Mouse (Mus musculus) G1E-ER4 (cell line): ENCODE data around the gene Mpp3. TPM values are rescaled to one million over a fixed set of nuclear protein-coding genes. Genes with fewer than 3 reads are reported as not detected.

ENCODE experiments used
- GATA1 ChIP-seq: IDR thresholded peaks from one replicate; pipeline ENCODE4 v1.8.0; 2012; ENCODE audit warnings: low read length, inconsistent platforms
- polyA plus RNA-seq: library from polyadenylated mRNA; stranded (reverse); fragments of >175 nt; gene quantifications from 2 replicates; pipeline ENCODE4 v1.2.3, GENCODE M21; 2012

The Mpp3 gene
- polyA plus RNA-seq, 1 experiment = not detected

DNA sequence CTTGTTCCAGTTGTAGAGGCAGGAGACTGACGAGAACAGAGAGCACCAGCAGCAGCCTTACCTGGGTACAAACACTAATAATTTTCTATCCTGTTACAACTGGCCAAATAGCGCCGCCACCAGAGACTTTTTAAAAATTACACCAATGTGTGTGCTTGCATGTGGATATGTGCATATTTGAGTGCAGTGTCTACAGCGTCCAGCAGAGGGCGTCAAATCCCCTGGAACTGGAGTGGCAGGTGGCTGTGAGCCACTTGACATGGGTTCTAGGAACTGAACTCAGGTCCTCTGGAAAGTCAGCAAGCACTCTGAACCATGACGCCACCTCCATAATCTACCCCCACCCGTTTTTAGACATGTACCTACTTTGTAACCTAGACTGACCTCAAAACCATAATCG is 24.0 kb downstream of the Mpp3 start:
- no peak for TF ChIP-seq GATA1

DNA sequence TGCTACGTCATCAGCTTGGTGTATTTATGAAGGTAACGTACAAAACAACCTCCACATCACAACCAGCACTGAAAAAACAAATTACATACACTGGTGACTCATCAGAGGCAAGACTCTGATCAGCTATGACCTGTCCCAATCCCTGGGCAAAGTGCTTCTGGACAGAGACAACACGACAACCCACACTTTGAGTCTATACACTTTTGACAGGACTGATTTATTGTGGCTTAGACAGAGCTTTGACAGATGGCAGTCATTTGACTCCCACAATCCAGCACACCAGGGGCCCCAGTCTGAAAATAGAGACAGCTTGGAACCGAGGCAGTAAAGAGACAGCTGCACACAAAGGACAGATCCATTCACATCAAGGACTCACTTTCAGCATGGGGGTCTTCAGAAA is 28.8 kb downstream of the Mpp3 start:
- TF ChIP-seq GATA1 = no peak

DNA sequence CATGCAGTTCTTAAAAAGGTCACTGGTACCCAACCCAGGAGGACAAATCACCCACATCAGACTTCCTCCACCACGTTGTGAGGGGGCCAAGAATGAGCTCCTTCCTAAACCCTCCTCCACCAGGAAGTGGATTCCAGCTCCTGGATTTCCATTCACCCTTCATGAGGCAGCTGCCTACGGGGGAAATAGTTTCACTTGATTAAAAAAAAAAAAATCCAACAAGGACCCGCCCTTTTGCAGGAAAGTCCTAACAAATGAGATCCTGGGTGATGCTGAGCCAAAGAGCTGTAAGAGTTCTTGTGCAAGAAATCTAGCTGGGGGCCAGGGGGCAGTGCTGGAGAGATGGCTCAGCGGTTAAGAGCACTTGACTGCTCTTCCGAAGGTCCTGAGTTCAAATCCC is 30.0 kb downstream of the Mpp3 start:
- TF ChIP-seq GATA1 = no peak

DNA sequence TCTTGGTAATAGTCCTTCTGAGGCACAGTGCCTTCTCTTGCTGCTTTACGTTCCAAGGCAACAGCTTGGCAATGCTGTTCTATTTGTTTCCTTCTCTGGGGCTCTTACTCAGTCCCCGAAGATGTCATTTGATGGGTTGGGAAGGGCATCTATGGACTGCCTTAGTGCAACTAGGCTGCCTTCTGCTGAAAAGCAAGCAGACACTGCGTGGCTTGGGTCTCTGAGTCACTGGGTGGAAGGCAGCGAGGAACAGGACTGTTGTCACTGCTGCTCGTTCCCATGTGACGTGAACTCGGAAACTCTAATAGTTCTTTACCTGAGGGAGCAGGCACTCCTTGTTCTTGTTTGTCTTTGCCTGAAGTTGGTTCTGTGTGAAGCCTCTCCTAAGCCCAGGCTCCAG is 32.3 kb downstream of the Mpp3 start:
- no peak for TF ChIP-seq GATA1

DNA sequence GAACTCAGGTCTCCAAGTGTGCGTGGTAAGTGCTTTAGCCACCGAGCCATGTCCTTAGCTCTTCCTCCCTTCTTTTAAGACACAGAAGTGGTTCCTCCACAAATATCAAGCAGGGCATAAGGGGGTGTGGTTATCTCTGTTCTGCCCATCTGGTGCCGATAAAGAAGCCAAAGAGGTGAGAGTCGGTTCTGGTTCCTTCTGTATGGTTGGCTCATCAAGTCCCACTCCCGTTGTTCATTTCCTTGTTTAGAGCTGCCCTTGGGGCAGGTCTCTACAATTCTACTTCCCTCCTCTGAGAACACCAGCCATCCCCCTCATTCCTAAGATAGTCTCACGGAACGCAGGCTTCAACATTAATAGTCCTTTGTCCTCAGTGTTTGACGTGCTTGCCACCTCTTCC is 34.2 kb downstream of the Mpp3 start:
- TF ChIP-seq GATA1 = no peak

DNA sequence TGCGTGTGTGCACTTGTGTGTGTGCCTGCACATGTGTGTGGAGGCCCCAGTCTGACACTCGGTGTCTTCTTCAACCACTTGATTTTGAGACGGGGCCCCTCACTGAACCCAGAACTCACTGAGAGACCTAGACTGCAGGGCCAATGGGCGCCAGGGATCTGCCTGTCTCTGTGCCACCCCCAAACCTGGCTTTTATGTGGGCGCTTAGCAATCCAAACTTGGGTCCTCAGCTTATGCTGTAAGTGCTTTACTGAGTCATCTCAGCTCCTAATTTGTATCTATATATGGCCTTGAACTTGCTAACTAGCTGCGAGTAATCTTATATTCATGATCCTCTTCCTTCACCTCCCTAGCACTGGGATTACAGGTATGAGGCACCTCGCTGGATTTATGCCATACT is 35.9 kb downstream of the Mpp3 start:
- no peak for TF ChIP-seq GATA1

GRCm38 (mm10) chr11:101991813-101992212 is 36.4 kb downstream of the Mpp3 start:
- no peak for TF ChIP-seq GATA1

GRCm38 (mm10) chr11:101990244-101990643 is 38.0 kb downstream of the Mpp3 start:
- no peak for TF ChIP-seq GATA1

- TF ChIP-seq GATA1 = no peak
Observed at GRCm38 (mm10) chr11:101986913-101987312, 41.3 kb downstream of the Mpp3 start, which contains the start of gene Dusp3. TSS of gene Dusp3 (minus strand) at chr11:101987013.

DNA sequence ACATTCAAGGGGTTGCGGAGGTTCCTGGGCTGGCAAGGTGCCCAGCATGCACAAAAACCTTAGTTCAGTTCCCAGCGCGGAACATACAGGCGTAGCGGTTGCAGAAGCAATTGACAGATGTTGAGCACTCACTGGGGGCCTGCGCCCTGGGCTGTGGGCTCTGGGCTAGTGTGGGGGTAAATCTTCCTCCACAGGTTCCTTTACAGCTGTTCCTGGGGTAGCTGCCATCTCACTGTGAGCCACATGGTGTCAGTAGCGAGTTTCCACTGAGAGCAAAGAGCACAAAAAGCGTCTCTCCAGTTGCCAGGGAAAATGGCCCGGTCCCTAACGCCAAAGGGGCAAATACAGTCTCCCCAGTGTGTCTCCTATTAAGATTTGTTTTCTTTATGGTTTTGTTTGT is 42.3 kb downstream of the Mpp3 start:
- TF ChIP-seq GATA1 = no peak

DNA sequence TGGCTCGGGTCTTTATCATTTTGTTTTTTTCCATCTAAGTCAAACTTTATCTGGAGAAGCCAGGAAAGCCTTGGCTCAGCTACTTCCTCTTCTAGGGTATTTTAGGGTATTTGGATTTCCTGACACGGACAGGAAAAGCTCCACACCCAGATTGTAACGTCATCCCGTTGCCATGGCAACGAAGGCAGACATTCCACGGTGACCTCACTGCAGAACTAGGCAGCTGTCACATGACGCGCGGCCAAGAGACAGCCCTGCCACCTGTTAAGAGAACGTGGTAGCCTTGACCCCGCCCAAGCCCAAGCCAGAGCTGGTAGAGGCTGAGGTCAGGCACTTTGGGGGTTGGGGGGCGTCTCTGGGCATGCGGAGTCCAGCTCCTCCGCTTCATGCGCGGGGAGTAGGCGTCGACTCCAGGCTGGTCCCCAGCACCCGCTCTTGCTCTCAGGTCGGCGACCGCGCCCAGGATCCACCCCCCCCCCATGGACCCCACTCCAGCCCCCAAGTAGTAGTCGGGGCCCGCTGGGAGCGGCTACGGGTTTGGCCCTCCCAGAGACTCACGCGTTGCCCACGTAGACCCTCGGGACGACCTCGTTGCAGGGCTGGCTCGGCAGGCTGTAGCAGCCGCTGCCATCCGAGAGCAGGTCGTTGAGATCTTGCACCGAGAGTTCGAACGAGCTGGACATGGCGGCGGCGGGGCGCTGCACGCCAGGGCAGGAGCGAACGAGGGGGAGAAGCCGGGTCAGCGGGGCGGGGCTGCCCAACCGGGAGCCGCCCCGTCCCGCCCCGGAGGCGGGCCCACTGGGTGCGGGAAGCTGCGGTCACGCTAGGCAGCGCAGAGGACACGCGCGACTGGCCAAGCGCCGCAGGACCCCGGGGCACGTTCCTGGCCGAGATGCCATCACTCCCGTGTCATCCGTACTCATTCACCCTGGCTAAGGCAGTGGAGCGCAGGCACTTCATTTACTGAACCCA is 43.9 kb downstream of the Mpp3 start, which contains the start of gene Cfap97d1:
Cfap97d1 (plus strand) TSS at position 226 of the 972 bp plus-strand sequence.
- no peak for TF ChIP-seq GATA1

GRCm38 (mm10) chr11:101983431-101983921 is 44.8 kb downstream of the Mpp3 start:
- TF ChIP-seq GATA1 = no peak

- TF ChIP-seq GATA1 = no peak
Observed at GRCm38 (mm10) chr11:101982981-101983411, 45.3 kb downstream of the Mpp3 start.

DNA sequence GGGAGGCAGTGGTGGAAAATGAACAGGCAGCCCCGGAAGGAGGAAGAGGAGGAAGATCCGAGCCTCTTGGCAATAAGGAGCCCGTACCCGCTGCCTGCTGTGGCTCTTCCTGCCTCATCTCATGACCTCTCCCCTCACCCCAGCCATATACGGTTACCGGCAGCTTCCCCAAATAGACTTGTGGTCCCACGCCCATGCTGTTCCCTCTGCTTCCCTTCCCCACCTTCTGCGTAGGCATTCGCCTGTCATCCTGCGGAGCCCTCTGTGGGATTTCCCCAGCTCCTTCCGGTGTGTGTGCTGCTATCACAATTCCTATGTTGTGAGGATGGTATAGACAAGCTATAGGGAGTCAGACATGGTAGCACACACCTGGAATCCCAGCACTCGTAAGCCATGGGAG is 46.4 kb downstream of the Mpp3 start:
- no peak for TF ChIP-seq GATA1

GRCm38 (mm10) chr11:101980603-101981157 is 47.6 kb downstream of the Mpp3 start:
- TF ChIP-seq GATA1 = no peak

- TF ChIP-seq GATA1 = no peak
Observed at GRCm38 (mm10) chr11:101979140-101979539, 49.1 kb downstream of the Mpp3 start.

GRCm38 (mm10) chr11:101976949-101977348 is 51.3 kb downstream of the Mpp3 start:
- no peak for TF ChIP-seq GATA1

DNA sequence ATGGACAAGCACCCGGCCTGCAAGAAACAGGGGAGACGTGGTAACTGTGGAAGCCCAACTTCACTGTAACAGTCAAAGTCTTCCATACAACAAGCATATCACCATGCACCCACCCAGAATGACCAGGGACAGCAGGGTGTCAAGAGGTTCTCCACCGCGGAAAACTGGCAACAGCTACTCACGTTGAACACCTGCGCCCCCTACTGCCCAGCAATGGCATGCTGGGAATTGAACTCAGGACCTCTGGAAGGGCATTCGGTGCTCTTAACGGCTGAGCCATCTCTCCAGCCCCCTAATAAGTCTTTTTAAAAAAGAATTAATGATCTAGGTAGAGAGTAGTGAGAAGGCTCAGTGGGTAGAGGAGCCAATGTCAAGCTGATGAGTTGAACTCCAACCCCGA is 53.3 kb downstream of the Mpp3 start:
- no peak for TF ChIP-seq GATA1
